Mouse (Mus musculus): ENCODE data around the gene Gm8764.
"Not testable (repeated sequence)": the region's sequence is repeated elsewhere in the genome, so short reads cannot be mapped to it uniquely, and the experiment has no call there.

The Gm8764 gene

DNA sequence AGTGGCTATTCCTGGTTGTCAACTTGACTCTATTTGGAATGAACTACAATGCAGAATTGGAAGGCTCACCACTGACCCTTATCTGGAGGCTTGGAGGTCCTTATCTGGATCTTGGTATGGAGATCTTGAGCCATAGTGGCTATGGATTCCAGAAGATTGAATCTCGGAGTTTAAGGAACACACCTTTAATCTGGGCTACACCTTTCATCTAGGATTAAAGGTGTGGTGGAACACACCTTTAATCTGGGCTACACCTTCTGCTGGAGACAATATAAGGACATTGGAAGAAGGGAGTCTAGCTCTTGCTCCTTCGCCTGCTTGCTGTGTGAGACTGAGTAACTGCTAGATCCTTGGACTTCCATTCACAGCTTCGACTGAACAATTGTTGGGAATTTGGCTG is at the start of gene Gm8764:
Gene Gm8764 (plus strand): TSS at position 301 of the 400 bp plus-strand sequence.
- DNase-seq, result not testable (repeated sequence)

DNA sequence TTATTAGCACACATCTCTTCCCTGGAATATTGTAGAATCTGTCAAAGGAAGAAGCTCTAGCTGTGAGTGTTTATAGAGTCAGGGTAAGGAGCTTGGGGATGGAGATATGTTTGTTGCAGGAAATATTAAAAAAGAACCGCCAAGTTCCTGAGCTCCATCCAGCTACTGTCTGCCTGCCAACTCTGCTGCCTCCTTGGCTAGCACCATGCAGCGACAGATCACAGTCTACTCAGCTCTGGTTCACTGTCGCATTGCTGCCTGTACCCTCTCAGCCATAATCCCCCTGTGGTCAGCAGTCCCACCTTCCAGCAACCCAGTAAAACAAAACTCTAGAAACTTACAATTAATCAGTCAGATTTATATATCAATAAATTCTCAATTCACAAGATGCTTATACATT is 49.8 kb upstream of the Gm8764 start:
- no peak for DNase-seq

DNA sequence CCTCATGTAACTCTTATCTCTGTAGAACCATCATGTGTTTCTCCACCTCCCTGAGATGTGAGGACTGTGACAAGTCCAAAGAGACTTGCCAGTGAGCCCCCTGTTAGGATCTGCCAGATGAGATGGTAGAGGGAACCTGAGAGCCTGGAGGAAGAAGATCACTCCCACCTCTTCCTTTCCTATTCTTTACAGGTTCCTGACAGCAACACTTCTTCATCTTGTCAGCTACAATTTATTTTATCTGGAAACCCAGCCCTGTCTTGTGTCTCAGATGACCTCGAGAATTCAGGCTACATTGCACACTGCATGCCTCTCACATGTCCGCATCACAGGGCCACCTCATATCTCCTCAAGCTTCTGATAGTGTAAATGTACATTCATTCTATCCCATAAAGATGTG is 41.5 kb upstream of the Gm8764 start:
- no peak for DNase-seq

DNA sequence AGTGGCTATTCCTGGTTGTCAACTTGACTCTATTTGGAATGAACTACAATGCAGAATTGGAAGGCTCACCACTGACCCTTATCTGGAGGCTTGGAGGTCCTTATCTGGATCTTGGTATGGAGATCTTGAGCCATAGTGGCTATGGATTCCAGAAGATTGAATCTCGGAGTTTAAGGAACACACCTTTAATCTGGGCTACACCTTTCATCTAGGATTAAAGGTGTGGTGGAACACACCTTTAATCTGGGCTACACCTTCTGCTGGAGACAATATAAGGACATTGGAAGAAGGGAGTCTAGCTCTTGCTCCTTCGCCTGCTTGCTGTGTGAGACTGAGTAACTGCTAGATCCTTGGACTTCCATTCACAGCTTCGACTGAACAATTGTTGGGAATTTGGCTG is 17.1 kb upstream of the Gm8764 start, which contains the start of gene Gm21293:
Gene Gm21293 (plus strand): TSS at position 301 of the 400 bp plus-strand sequence.
- DNase-seq, result not testable (repeated sequence)

DNA sequence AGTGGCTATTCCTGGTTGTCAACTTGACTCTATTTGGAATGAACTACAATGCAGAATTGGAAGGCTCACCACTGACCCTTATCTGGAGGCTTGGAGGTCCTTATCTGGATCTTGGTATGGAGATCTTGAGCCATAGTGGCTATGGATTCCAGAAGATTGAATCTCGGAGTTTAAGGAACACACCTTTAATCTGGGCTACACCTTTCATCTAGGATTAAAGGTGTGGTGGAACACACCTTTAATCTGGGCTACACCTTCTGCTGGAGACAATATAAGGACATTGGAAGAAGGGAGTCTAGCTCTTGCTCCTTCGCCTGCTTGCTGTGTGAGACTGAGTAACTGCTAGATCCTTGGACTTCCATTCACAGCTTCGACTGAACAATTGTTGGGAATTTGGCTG is 8.6 kb upstream of the Gm8764 start, which contains the start of gene Gm6763:
Gene Gm6763 (plus strand): TSS at position 301 of the 400 bp plus-strand sequence.
- DNase-seq, result not testable (repeated sequence)

DNA sequence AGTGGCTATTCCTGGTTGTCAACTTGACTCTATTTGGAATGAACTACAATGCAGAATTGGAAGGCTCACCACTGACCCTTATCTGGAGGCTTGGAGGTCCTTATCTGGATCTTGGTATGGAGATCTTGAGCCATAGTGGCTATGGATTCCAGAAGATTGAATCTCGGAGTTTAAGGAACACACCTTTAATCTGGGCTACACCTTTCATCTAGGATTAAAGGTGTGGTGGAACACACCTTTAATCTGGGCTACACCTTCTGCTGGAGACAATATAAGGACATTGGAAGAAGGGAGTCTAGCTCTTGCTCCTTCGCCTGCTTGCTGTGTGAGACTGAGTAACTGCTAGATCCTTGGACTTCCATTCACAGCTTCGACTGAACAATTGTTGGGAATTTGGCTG is 8.4 kb downstream of the Gm8764 start, which contains the start of gene Gm21304:
Gene Gm21304 (plus strand): TSS at position 301 of the 400 bp plus-strand sequence.
- DNase-seq, result not testable (repeated sequence)

DNA sequence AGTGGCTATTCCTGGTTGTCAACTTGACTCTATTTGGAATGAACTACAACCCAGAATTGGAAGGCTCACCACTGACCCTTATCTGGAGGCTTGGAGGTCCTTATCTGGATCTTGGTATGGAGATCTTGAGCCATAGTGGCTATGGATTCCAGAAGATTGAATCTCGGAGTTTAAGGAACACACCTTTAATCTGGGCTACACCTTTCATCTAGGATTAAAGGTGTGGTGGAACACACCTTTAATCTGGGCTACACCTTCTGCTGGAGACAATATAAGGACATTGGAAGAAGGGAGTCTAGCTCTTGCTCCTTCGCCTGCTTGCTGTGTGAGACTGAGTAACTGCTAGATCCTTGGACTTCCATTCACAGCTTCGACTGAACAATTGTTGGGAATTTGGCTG is 16.9 kb downstream of the Gm8764 start, which contains the start of gene Gm21312:
Gene Gm21312 (plus strand): TSS at position 301 of the 400 bp plus-strand sequence.
- not testable (repeated sequence) for DNase-seq

DNA sequence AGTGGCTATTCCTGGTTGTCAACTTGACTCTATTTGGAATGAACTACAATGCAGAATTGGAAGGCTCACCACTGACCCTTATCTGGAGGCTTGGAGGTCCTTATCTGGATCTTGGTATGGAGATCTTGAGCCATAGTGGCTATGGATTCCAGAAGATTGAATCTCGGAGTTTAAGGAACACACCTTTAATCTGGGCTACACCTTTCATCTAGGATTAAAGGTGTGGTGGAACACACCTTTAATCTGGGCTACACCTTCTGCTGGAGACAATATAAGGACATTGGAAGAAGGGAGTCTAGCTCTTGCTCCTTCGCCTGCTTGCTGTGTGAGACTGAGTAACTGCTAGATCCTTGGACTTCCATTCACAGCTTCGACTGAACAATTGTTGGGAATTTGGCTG is 25.4 kb downstream of the Gm8764 start, which contains the start of gene Gm20765:
Gene Gm20765 (plus strand): TSS at position 301 of the 400 bp plus-strand sequence.
- not testable (repeated sequence) for DNase-seq

DNA sequence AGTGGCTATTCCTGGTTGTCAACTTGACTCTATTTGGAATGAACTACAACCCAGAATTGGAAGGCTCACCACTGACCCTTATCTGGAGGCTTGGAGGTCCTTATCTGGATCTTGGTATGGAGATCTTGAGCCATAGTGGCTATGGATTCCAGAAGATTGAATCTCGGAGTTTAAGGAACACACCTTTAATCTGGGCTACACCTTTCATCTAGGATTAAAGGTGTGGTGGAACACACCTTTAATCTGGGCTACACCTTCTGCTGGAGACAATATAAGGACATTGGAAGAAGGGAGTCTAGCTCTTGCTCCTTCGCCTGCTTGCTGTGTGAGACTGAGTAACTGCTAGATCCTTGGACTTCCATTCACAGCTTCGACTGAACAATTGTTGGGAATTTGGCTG is 33.9 kb downstream of the Gm8764 start, which contains the start of gene Gm4340:
Gene Gm4340 (plus strand): TSS at position 301 of the 400 bp plus-strand sequence.
- DNase-seq, result not testable (repeated sequence)

DNA sequence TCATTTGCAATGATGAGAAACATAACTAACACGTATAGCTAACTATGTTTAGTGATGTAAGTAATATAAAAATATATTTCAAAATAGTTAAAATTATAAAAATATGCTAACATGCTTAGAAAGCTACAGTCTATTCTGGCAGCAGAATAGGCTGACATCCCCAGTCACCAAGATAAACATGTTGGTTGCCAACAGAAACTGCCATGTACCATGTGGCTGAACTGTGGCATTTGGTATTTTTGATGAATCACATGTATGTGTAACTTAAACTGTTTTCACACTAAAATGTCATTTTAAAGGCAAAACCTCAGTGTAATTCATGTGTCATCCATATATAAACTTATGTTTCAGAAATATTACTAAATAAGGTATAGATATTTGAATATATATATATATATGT is 49.8 kb downstream of the Gm8764 start:
- DNase-seq, result no peak

DNA sequence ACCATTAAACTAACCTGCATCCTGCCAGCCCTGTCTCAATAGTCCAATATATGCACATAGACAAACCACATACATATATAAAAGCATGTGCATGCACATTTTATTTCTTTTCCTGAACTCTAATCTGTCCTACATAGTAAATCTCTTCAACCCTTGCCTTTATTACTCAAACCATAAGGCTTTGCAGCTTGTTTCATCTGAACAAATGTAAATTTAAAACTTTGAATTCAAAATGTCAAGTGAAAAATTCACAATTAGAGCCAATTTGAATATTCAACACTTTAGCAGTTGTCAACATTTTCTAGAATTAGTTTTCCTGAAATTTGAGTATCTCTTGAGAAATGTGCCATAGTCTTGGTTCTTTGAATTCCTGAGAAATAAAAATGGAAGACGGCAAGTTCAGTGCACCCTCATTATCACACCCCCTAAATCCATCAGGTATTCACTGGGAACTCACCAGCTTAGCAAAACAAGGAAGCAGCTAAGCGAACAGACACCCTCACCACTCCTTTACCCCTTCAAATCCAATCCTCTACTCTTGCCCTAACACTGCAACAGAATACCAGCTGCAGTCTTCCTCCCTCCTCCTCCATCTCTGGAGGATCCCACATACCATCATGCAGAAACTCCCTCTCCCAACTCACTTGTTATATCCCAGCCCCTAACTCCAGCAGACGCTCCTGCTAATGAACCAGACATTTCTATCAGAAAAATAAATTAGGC is 50.6 kb downstream of the Gm8764 start:
- no peak for DNase-seq

Data from lung, postnatal 4 days (tissue).